Mouse (Mus musculus) heart, embryonic 16.5 days (tissue): Measurements from ENCODE around the gene Adh6a. TPM values are rescaled to one million over a fixed set of nuclear protein-coding genes. Genes with fewer than 3 reads are reported as not detected.
"Not testable (repeated sequence)": the region's sequence is repeated elsewhere in the genome, so short reads cannot be mapped to it uniquely, and the experiment has no call there.

ENCODE experiments used
- ATAC-seq: fragments of 200-750 bp; cut with Nextera tagmentation; replicated peaks from 2 replicates; pipeline ENCODE4 v1.8.0; 2017; ENCODE audit warnings: moderate number of reproducible peaks; ENCODE audit not compliant: insufficient read depth, low FRiP score; ENCODE audit errors: extremely low read depth
- H3K27ac ChIP-seq: fragments of 300-500 bp; sonication (generic); 2 replicates; pipeline ENCODE4 v1.5.1; 2014; ENCODE audit warnings: mild to moderate bottlenecking, low read length, control low read depth, moderate library complexity
- H3K27me3 ChIP-seq: fragments of 300-500 bp; sonication (generic); 2 replicates; pipeline ENCODE4 v1.6.1; 2014; ENCODE audit warnings: low read length, mixed read lengths; ENCODE audit not compliant: control insufficient read depth, insufficient read depth
- H3K36me3 ChIP-seq: fragments of 300-500 bp; sonication (generic); 2 replicates; pipeline ENCODE4 v1.6.1; 2014; ENCODE audit not compliant: control insufficient read depth, insufficient read depth
- H3K4me1 ChIP-seq: fragments of 300-500 bp; sonication (generic); 2 replicates; pipeline ENCODE4 v1.6.1; 2014; ENCODE audit warnings: low read length, mixed read lengths; ENCODE audit not compliant: control insufficient read depth, insufficient read depth
- H3K4me2 ChIP-seq: fragments of 300-500 bp; sonication (generic); 2 replicates; pipeline ENCODE4 v1.6.1; 2014; ENCODE audit warnings: low read depth, mild to moderate bottlenecking, control low read depth, low read length
- H3K4me3 ChIP-seq: fragments of 300-500 bp; sonication (generic); 2 replicates; pipeline ENCODE4 v1.5.1; 2014; ENCODE audit warnings: mild to moderate bottlenecking, control low read depth, low read length
- H3K9ac ChIP-seq: fragments of 300-500 bp; sonication (generic); 2 replicates; pipeline ENCODE4 v1.6.1; 2014; ENCODE audit warnings: low read length, control low read depth
- H3K9me3 ChIP-seq: fragments of 300-500 bp; sonication (generic); replicated peaks from 2 replicates; pipeline ENCODE4 v1.6.1; 2016; ENCODE audit warnings: low read length; ENCODE audit not compliant: control insufficient read depth
- WGBS: fragments of 180-500 bp; shearing (Covaris S2); extraction: QIAGEN DNeasy Blood & Tissue Kit; methylation state at CpG from one replicate; pipeline ENCODE4 v1.1.7; 2014; 5-methylcytosine and 5-hydroxymethylcytosine counted together
- polyA plus RNA-seq: library from polyadenylated mRNA; unstranded; fragments of >200 nt; fragmentation: Nextera tagmentation; extraction: Ambion mirVana; gene quantifications from 2 replicates; pipeline ENCODE4 v1.2.1, GENCODE M21; 2015

Adh6a gene
- polyA plus RNA-seq, 1 experiment from 2014 or later: not detected

GRCm38 (mm10) chr3:138341471-138341870, 28.4 kb downstream of the Adh6a start, which contains the start of gene Adh6b:
TSS of gene Adh6b (plus strand) at chr3:138341775.
- Histone ChIP-seq H3K27me3 (no peaks in the 10 kb centered on the region), H3K9ac (no peak within 1 kb of the TSS), H3K9me3 (no peaks in the 10 kb centered on the region), H3K36me3 (no peaks in the 10 kb centered on the region), H3K4me3 (no peak within 1 kb of the TSS), H3K4me2 (no peak within 1 kb of the TSS), H3K4me1 (no peaks in the 10 kb centered on the region), H3K27ac (no peak within 1 kb of the TSS)
- 55% methylated on average over 14 of the region's 14 CpGs for WGBS
- ATAC-seq: no peak

GRCm38 (mm10) chr3:138347041-138347440, 34.0 kb downstream of the Adh6a start:
- H3K4me2 ChIP-seq: no peak overlapping the region
- no peak for ATAC-seq

GRCm38 (mm10) chr3:138352012-138352809, 39.1 kb downstream of the Adh6a start:
- Histone ChIP-seq H3K9me3 (no peaks in the 10 kb centered on the region), H3K4me1 (no peaks in the 10 kb centered on the region), H3K27me3 (no peaks in the 10 kb centered on the region), H3K9ac (no peak overlapping the region), H3K4me3 (no peak overlapping the region), H3K27ac (no peak overlapping the region), H3K4me2 (no peak overlapping the region), H3K36me3 (no peaks in the 10 kb centered on the region)
- 89% methylated on average over 11 of the region's 11 CpGs for WGBS
- no peak for ATAC-seq

More at GRCm38 (mm10) chr3:138347041-138347440, 34.0 kb downstream of the Adh6a start:
- Histone ChIP-seq H3K27me3 (no peaks in the 10 kb centered on the region), H3K9ac (no peak overlapping the region), H3K9me3 (no peaks in the 10 kb centered on the region), H3K4me1 (no peaks in the 10 kb centered on the region), H3K36me3 (no peaks in the 10 kb centered on the region), H3K27ac (no peak overlapping the region), H3K4me3 (no peak overlapping the region)
- WGBS: 32% methylated on average over 3 of the region's 3 CpGs

- no peaks in the 10 kb centered on the region for H3K27me3 ChIP-seq
- H3K36me3 ChIP-seq: no peaks in the 10 kb centered on the region
- no peak for ATAC-seq
- no peak overlapping the region for H3K9ac ChIP-seq
- no peaks in the 10 kb centered on the region for H3K4me1 ChIP-seq
- H3K9me3 ChIP-seq: no peaks in the 10 kb centered on the region
- no peak overlapping the region for H3K4me3 ChIP-seq
- H3K4me2 ChIP-seq: no peak overlapping the region
- H3K27ac ChIP-seq: no peak overlapping the region
- 78% methylated on average over 7 of the region's 7 CpGs for WGBS
Measured at GRCm38 (mm10) chr3:138358856-138359255, 45.8 kb downstream of the Adh6a start.

- Histone ChIP-seq H3K27ac (no peak overlapping the region), H3K9me3 (no peaks in the 10 kb centered on the region), H3K4me1 (no peaks in the 10 kb centered on the region), H3K36me3 (no peaks in the 10 kb centered on the region), H3K9ac (no peak overlapping the region), H3K4me3 (no peak overlapping the region), H3K4me2 (no peak overlapping the region), H3K27me3 (no peaks in the 10 kb centered on the region)
- WGBS: 74% methylated on average over 4 of the region's 4 CpGs
- no peak for ATAC-seq
Measured at GRCm38 (mm10) chr3:138360721-138361120, 47.6 kb downstream of the Adh6a start.

GRCm38 (mm10) chr3:138362920-138363319, 49.8 kb downstream of the Adh6a start:
- Histone ChIP-seq H3K4me1 (no peaks in the 10 kb centered on the region), H3K9ac (no peak overlapping the region), H3K36me3 (no peaks in the 10 kb centered on the region), H3K9me3 (no peaks in the 10 kb centered on the region), H3K27ac (no peak overlapping the region), H3K4me3 (no peak overlapping the region), H3K27me3 (no peaks in the 10 kb centered on the region), H3K4me2 (no peak overlapping the region)
- 85% methylated on average over 2 of the region's 2 CpGs for WGBS
- ATAC-seq: no peak

- Histone ChIP-seq H3K4me2 (no peak overlapping the region), H3K4me3 (no peak overlapping the region), H3K27ac (no peak overlapping the region), H3K9ac (no peak overlapping the region), H3K27me3 (no peaks in the 10 kb centered on the region), H3K9me3 (no peaks in the 10 kb centered on the region), H3K36me3 (no peaks in the 10 kb centered on the region), H3K4me1 (no peaks in the 10 kb centered on the region)
- no peak for ATAC-seq
- WGBS: 87% methylated on average over 2 of the region's 2 CpGs
Measured at GRCm38 (mm10) chr3:138366181-138366580, 53.1 kb downstream of the Adh6a start.

- no peaks in the 10 kb centered on the region for H3K36me3 ChIP-seq
- no peak for ATAC-seq
- no peak overlapping the region for H3K4me3 ChIP-seq
- H3K4me2 ChIP-seq: no peak overlapping the region
- H3K4me1 ChIP-seq: no peaks in the 10 kb centered on the region
- no peak overlapping the region for H3K9ac ChIP-seq
- no peaks in the 10 kb centered on the region for H3K27me3 ChIP-seq
- H3K9me3 ChIP-seq: no peaks in the 10 kb centered on the region
- 85% methylated on average over 1 of the region's 1 CpGs for WGBS
- no peak overlapping the region for H3K27ac ChIP-seq
Measured at GRCm38 (mm10) chr3:138369546-138369945, 56.5 kb downstream of the Adh6a start.

- not testable (repeated sequence) for ATAC-seq, H3K4me1 ChIP-seq, H3K27ac ChIP-seq, H3K4me2 ChIP-seq, H3K27me3 ChIP-seq, H3K9me3 ChIP-seq, H3K4me3 ChIP-seq, H3K36me3 ChIP-seq, H3K9ac ChIP-seq
- WGBS: 44% methylated on average over 4 of the region's 4 CpGs
Measured at GRCm38 (mm10) chr3:138370289-138370688, 57.2 kb downstream of the Adh6a start.
